Comparison of ENCODE assay signal across 9 mouse cellular contexts in genomic region chr17:46618769-46619682, GRCm38 (mm10). TPM values are rescaled to one million over a fixed set of nuclear protein-coding genes. Genes with fewer than 3 reads are reported as not detected.
DNase-seq lines count a peak whose midpoint lies in the region; ATAC-seq and TF ChIP-seq lines count a peak whose summit lies in the region.
"Had no signal": no experiment of that assay in that cellular context is flagged by ENCODE, and none has a peak within 500 bp of the region (broad histone marks: within the 10 kb centered on the region; RNA-seq: fewer than 3 reads in every experiment).

No protein-coding gene starts in this region.

- no peak overlapping the region for H3K4me3 ChIP-seq in kidney, adult 2 months (ENCODE audit: insufficient read depth, low read depth, low read length)
- H3K4me3 ChIP-seq in embryonic facial prominence, embryonic 12.5 days = no peak overlapping the region
- H3K4me3 ChIP-seq in intestine, embryonic 16.5 days (ENCODE audit: low read length) = peak overlapping the region; percentile 23
- peak overlapping the region; percentile 5; the same call in 1 of the 2 replicates for H3K4me3 ChIP-seq in neural tube, embryonic 13.5 days

- H3K9ac ChIP-seq in embryonic facial prominence, embryonic 12.5 days = peak overlapping the region; percentile 46
- peak overlapping the region; percentile 63 for H3K9ac ChIP-seq in intestine, embryonic 16.5 days (ENCODE audit: low read depth, low read length)
- H3K9ac ChIP-seq in neural tube, embryonic 13.5 days = peak overlapping the region; percentile 60

- peak overlapping the region; percentile 11; the same call in 1 of the 2 replicates for H3K27ac ChIP-seq in kidney, adult 2 months (ENCODE audit: insufficient read depth, low read depth, low read length)
- H3K27ac ChIP-seq in embryonic facial prominence, embryonic 12.5 days = peak overlapping the region; percentile 98
- H3K27ac ChIP-seq in intestine, embryonic 16.5 days (ENCODE audit: low read length) = peak overlapping the region; percentile 87
- peak overlapping the region; percentile 84 for H3K27ac ChIP-seq in neural tube, embryonic 13.5 days (replicated peaks)

- no peaks in the 10 kb centered on the region for H3K9me3 ChIP-seq in embryonic facial prominence, embryonic 12.5 days
- H3K9me3 ChIP-seq in intestine, embryonic 16.5 days (ENCODE audit: control insufficient read depth, low read length) = no peaks in the 10 kb centered on the region
- H3K9me3 ChIP-seq in neural tube, embryonic 13.5 days = no peaks in the 10 kb centered on the region

- no peak for TF ChIP-seq POLR2A in kidney, adult 2 months (IDR thresholded peaks at IDR 0.05; ENCODE audit: low read depth, low read length)

- no peaks in the 10 kb centered on the region; the same call in 1 of the 2 replicates for H3K4me1 ChIP-seq in kidney, adult 2 months (ENCODE audit: control insufficient read depth, insufficient read depth, low read length)
- H3K4me1 ChIP-seq in embryonic facial prominence, embryonic 12.5 days = peaks cover 88% of the 10 kb centered on the region
- H3K4me1 ChIP-seq in intestine, embryonic 16.5 days (ENCODE audit: control insufficient read depth, insufficient read depth, low read length) = peaks cover 68% of the 10 kb centered on the region
- peaks cover 73% of the 10 kb centered on the region for H3K4me1 ChIP-seq in neural tube, embryonic 13.5 days (replicated peaks)

- no peak for DNase-seq in kidney, adult 2 months
- no peak for DNase-seq in kidney, postnatal 36 days
- no peak for DNase-seq in urinary bladder, adult 2 months (ENCODE audit: low spot score)
- DNase-seq in ovary, adult 18-20 months (ENCODE audit: low spot score) = no peak
- no peak for DNase-seq in B cell, adult 2 months
- DNase-seq: kidney, adult 8-10 months had no signal

- H3K27me3 ChIP-seq in kidney, adult 2 months (replicated peaks; ENCODE audit: control insufficient read depth, insufficient read depth, low read length) = no peaks in the 10 kb centered on the region
- H3K27me3 ChIP-seq in embryonic facial prominence, embryonic 12.5 days = no peaks in the 10 kb centered on the region
- H3K27me3 ChIP-seq in intestine, embryonic 16.5 days (replicated peaks; ENCODE audit: control insufficient read depth, insufficient read depth, low read length) = no peaks in the 10 kb centered on the region
- H3K27me3 ChIP-seq in neural tube, embryonic 13.5 days = no peaks in the 10 kb centered on the region

- H3K36me3 ChIP-seq in kidney, adult 2 months (ENCODE audit: control insufficient read depth, insufficient read depth, low read length) = no peaks in the 10 kb centered on the region
- no peaks in the 10 kb centered on the region for H3K36me3 ChIP-seq in embryonic facial prominence, embryonic 12.5 days
- no peaks in the 10 kb centered on the region for H3K36me3 ChIP-seq in intestine, embryonic 16.5 days (ENCODE audit: control insufficient read depth, insufficient read depth, low read length)
- H3K36me3 ChIP-seq in neural tube, embryonic 13.5 days = no peaks in the 10 kb centered on the region

- TF ChIP-seq CTCF in kidney, adult 2 months (conservative IDR thresholded peaks at IDR 0.05; ENCODE audit: insufficient read depth, insufficient read length, low read depth, low read length) = no peak

- H3K4me2 ChIP-seq in embryonic facial prominence, embryonic 12.5 days (replicated peaks) = peak overlapping the region; percentile 38
- peak overlapping the region; percentile 44 for H3K4me2 ChIP-seq in intestine, embryonic 16.5 days (ENCODE audit: low read depth, low read length)
- H3K4me2 ChIP-seq in neural tube, embryonic 13.5 days = peak overlapping the region; percentile 36

- 62% methylated on average over 27 of the region's 27 CpGs for WGBS in kidney, adult 2 months
- 4% methylated on average over 27 of the region's 27 CpGs for WGBS in embryonic facial prominence, embryonic 12.5 days
- 13% methylated on average over 27 of the region's 27 CpGs for WGBS in intestine, embryonic 16.5 days
- WGBS in neural tube, embryonic 13.5 days = 7% methylated on average over 27 of the region's 27 CpGs

- ATAC-seq in embryonic facial prominence, embryonic 12.5 days (ENCODE audit: insufficient number of reproducible peaks, insufficient read depth, low FRiP score, low TSS enrichment) = peak; percentile 44; the same call in 1 of the 2 replicates
- ATAC-seq in intestine, embryonic 16.5 days = peak; percentile 57
- 0 out of 2 replicates have a peak, but pooled peaks have one; percentile 34 for ATAC-seq in neural tube, embryonic 13.5 days (ENCODE audit: low read depth)

RNA-seq across cellular contexts. Expression of gene Ptk7, which starts 10.3 kb away (rescaled TPM):
- 8.1 and 9.4 TPM in 2 replicates for polyA plus RNA-seq in kidney, adult 2 months (2012; rRNA removed)
- polyA plus RNA-seq in embryonic facial prominence, embryonic 12.5 days (2016; fragmentation: Nextera tagmentation; extraction: Ambion mirVana) = 130 and 134 TPM in 2 replicates
- 53.2 and 54.4 TPM in 2 replicates for polyA plus RNA-seq in intestine, embryonic 16.5 days (2015; fragmentation: Nextera tagmentation; extraction: Ambion mirVana)
- polyA plus RNA-seq in neural tube, embryonic 13.5 days (2015; fragmentation: Nextera tagmentation; extraction: Ambion mirVana) = 38.7 and 41.3 TPM in 2 replicates
- polyA plus RNA-seq in urinary bladder, adult 2 months (2012; rRNA removed) = 14.9 and 21.1 TPM in 2 replicates

RNA-seq across cellular contexts. Expression of gene Klc4, which starts 26.8 kb away (rescaled TPM):
- 60.7 and 62.8 TPM in 2 replicates for polyA plus RNA-seq in kidney, adult 2 months (2012; rRNA removed)
- polyA plus RNA-seq in embryonic facial prominence, embryonic 12.5 days (2016; fragmentation: Nextera tagmentation; extraction: Ambion mirVana) = 28.5 and 29.8 TPM in 2 replicates
- 93.7 and 104 TPM in 2 replicates for polyA plus RNA-seq in intestine, embryonic 16.5 days (2015; fragmentation: Nextera tagmentation; extraction: Ambion mirVana)
- 41.8 and 45.3 TPM in 2 replicates for polyA plus RNA-seq in neural tube, embryonic 13.5 days (2015; fragmentation: Nextera tagmentation; extraction: Ambion mirVana)
- polyA plus RNA-seq in urinary bladder, adult 2 months (2012; rRNA removed) = 16.5 and 21.6 TPM in 2 replicates

RNA-seq across cellular contexts. Expression of gene Mrpl2, which starts 27.0 kb away (rescaled TPM):
- polyA plus RNA-seq in kidney, adult 2 months (2012; rRNA removed) = 116 and 134 TPM in 2 replicates
- 98.1 and 102 TPM in 2 replicates for polyA plus RNA-seq in embryonic facial prominence, embryonic 12.5 days (2016; fragmentation: Nextera tagmentation; extraction: Ambion mirVana)
- polyA plus RNA-seq in intestine, embryonic 16.5 days (2015; fragmentation: Nextera tagmentation; extraction: Ambion mirVana) = 164 and 170 TPM in 2 replicates
- polyA plus RNA-seq in neural tube, embryonic 13.5 days (2015; fragmentation: Nextera tagmentation; extraction: Ambion mirVana) = 63.2 and 70.1 TPM in 2 replicates
- 49.8 and 54.6 TPM in 2 replicates for polyA plus RNA-seq in urinary bladder, adult 2 months (2012; rRNA removed)

RNA-seq across cellular contexts. Expression of gene Cul7, which starts 31.1 kb away (rescaled TPM):
- 30.2 and 34.0 TPM in 2 replicates for polyA plus RNA-seq in kidney, adult 2 months (2012; rRNA removed)
- polyA plus RNA-seq in embryonic facial prominence, embryonic 12.5 days (2016; fragmentation: Nextera tagmentation; extraction: Ambion mirVana) = 57.3 and 61.1 TPM in 2 replicates
- polyA plus RNA-seq in intestine, embryonic 16.5 days (2015; fragmentation: Nextera tagmentation; extraction: Ambion mirVana) = 42.4 and 43.1 TPM in 2 replicates
- 40.0 and 41.7 TPM in 2 replicates for polyA plus RNA-seq in neural tube, embryonic 13.5 days (2015; fragmentation: Nextera tagmentation; extraction: Ambion mirVana)
- polyA plus RNA-seq in urinary bladder, adult 2 months (2012; rRNA removed) = 23.5 and 29.9 TPM in 2 replicates

RNA-seq across cellular contexts. Expression of gene Rrp36, which starts 55.1 kb away (rescaled TPM):
- 37.1 and 41.1 TPM in 2 replicates for polyA plus RNA-seq in kidney, adult 2 months (2012; rRNA removed)
- 62.6 and 67.6 TPM in 2 replicates for polyA plus RNA-seq in embryonic facial prominence, embryonic 12.5 days (2016; fragmentation: Nextera tagmentation; extraction: Ambion mirVana)
- polyA plus RNA-seq in intestine, embryonic 16.5 days (2015; fragmentation: Nextera tagmentation; extraction: Ambion mirVana) = 64.8 and 67.4 TPM in 2 replicates
- polyA plus RNA-seq in neural tube, embryonic 13.5 days (2015; fragmentation: Nextera tagmentation; extraction: Ambion mirVana) = 47.7 and 53.5 TPM in 2 replicates
- 37.1 and 44.6 TPM in 2 replicates for polyA plus RNA-seq in urinary bladder, adult 2 months (2012; rRNA removed)

Comparison
In these comparisons a context has a peak if more than half of its experiments do, and no peak if none do; other contexts are left out.
1. H3K27ac ChIP-seq: peak in every context shown above with its lines; median percentile 98 in embryonic facial prominence, embryonic 12.5 days; 87 in intestine, embryonic 16.5 days; 84 in neural tube, embryonic 13.5 days; 11 in kidney, adult 2 months.
2. H3K4me3 ChIP-seq: peak in intestine, embryonic 16.5 days (single experiment) and neural tube, embryonic 13.5 days (single experiment); none in kidney, adult 2 months (single experiment) and embryonic facial prominence, embryonic 12.5 days (single experiment).
3. Peak in every context shown above with its lines, with median percentiles within 50 percentile points of each other: ATAC-seq, H3K4me2 ChIP-seq and H3K9ac ChIP-seq.